Mouse (Mus musculus) liver, adult 2 months (tissue): ENCODE results near the gene Tmem131. TPM values are rescaled to one million over a fixed set of nuclear protein-coding genes. Genes with fewer than 3 reads are reported as not detected.
A peak's percentile ranks its signal among the peaks of the same experiment; 100 is the strongest.

Experiments
- DNase-seq: peaks from one replicate; pipeline ENCODE4 v3.0.0-alpha.2; 2011; ENCODE audit warnings: low read depth, low spot score; ENCODE audit errors: extremely low read depth
- H3K27ac ChIP-seq: fragments of 200-500 bp; replicated peaks from 2 replicates; pipeline ENCODE4 v1.5.1; 2012; ENCODE audit warnings: low read depth, mild to moderate bottlenecking, control low read depth, inconsistent platforms, low read length; ENCODE audit not compliant: insufficient read depth
- H3K27me3 ChIP-seq: fragments of 200-500 bp; 2 replicates; pipeline ENCODE4 v1.6.1; 2012; ENCODE audit warnings: mild to moderate bottlenecking, moderate library complexity, low read length, inconsistent platforms; ENCODE audit not compliant: control insufficient read depth, insufficient read depth
- H3K36me3 ChIP-seq: fragments of 200-500 bp; 2 replicates; pipeline ENCODE4 v1.6.1; 2012; ENCODE audit warnings: low read length, inconsistent platforms; ENCODE audit not compliant: control insufficient read depth, insufficient read depth
- H3K4me1 ChIP-seq: fragments of 200-500 bp; 2 replicates; pipeline ENCODE4 v1.6.1; 2011; ENCODE audit warnings: low read length; ENCODE audit not compliant: control insufficient read depth, insufficient read depth
- H3K4me3 ChIP-seq: fragments of 200-500 bp; 2 replicates; pipeline ENCODE4 v1.5.1; 2011; ENCODE audit warnings: low read depth, mild to moderate bottlenecking, control low read depth, low read length, moderate library complexity; ENCODE audit not compliant: insufficient read depth
- H3K79me2 ChIP-seq: fragments of 200-500 bp; 2 replicates; pipeline ENCODE4 v1.6.1; 2012; ENCODE audit warnings: inconsistent platforms, mild to moderate bottlenecking, low read length, moderate library complexity; ENCODE audit not compliant: control insufficient read depth, insufficient read depth
- H3K9ac ChIP-seq: fragments of 200-500 bp; 2 replicates; pipeline ENCODE4 v1.6.1; 2012; ENCODE audit warnings: low read depth, mild to moderate bottlenecking, control low read depth, inconsistent platforms, low read length
- CTCF ChIP-seq: fragments of 200-500 bp; IDR thresholded peaks from 2 replicates; pipeline ENCODE4 v1.5.1; 2011; ENCODE audit warnings: low read depth, low read length, control low read depth
- POLR2A ChIP-seq: fragments of 200-500 bp; IDR thresholded peaks from 2 replicates; pipeline ENCODE4 v1.6.1; 2011; ENCODE audit warnings: low read length, control low read depth; ENCODE audit not compliant: insufficient read depth; ENCODE audit errors: extremely low read depth
- WGBS: fragments of 180-500 bp; shearing (Covaris S2); methylation state at CpG from one replicate; pipeline ENCODE4 v1.1.7; 2018; 5-methylcytosine and 5-hydroxymethylcytosine counted together
- polyA plus RNA-seq: library from polyadenylated mRNA; depleted of rRNA; stranded (reverse); fragments of >200 nt; gene quantifications from 2 replicates; pipeline ENCODE4 v1.2.3, GENCODE M21; 2012
- total RNA-seq: library from RNA; depleted of rRNA; stranded (reverse); fragments of >200 nt; gene quantifications from 2 replicates; pipeline ENCODE4 v1.2.3, GENCODE M21; 2014

Tmem131 gene
- total and polyA plus RNA-seq, 2 experiments: 6.3 to 10.2 TPM

DNA sequence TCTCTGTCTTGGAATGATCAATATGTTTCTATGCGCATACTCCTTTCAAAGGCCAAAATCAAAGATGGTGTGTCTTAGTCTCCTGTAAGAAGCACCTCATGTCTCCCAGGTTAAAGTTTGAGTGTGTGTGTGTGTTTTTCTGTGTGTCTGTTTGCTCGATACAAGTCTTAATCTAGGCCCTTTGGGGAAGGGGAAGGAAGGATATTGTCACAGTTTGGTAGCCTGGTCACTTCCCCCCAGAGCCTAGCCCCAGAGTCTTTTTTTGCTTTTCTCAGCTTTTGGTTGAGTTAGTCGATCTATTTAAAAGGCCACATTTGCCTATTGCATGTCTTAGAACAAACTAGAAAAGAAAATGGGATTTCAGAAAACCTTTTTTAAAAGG is 3.1 kb downstream of the Tmem131 start:
- 46% methylated on average over 3 of the region's 3 CpGs for WGBS
- no peaks in the 10 kb centered on the region for H3K36me3 ChIP-seq
- peak overlapping the region; percentile 45; the same call in 1 of the 2 replicates for H3K9ac ChIP-seq
- peak; percentile 29 for DNase-seq
- H3K4me1 ChIP-seq: peaks cover 9% of the 10 kb centered on the region
- peak overlapping the region; percentile 17; the same call in 1 of the 2 replicates for H3K27ac ChIP-seq
- no peaks in the 10 kb centered on the region for H3K27me3 ChIP-seq
- TF ChIP-seq CTCF (no peak), POLR2A (no peak)
- H3K79me2 ChIP-seq: peaks cover 14% of the 10 kb centered on the region
- H3K4me3 ChIP-seq: no peak overlapping the region; the same call in 1 of the 2 replicates

DNA sequence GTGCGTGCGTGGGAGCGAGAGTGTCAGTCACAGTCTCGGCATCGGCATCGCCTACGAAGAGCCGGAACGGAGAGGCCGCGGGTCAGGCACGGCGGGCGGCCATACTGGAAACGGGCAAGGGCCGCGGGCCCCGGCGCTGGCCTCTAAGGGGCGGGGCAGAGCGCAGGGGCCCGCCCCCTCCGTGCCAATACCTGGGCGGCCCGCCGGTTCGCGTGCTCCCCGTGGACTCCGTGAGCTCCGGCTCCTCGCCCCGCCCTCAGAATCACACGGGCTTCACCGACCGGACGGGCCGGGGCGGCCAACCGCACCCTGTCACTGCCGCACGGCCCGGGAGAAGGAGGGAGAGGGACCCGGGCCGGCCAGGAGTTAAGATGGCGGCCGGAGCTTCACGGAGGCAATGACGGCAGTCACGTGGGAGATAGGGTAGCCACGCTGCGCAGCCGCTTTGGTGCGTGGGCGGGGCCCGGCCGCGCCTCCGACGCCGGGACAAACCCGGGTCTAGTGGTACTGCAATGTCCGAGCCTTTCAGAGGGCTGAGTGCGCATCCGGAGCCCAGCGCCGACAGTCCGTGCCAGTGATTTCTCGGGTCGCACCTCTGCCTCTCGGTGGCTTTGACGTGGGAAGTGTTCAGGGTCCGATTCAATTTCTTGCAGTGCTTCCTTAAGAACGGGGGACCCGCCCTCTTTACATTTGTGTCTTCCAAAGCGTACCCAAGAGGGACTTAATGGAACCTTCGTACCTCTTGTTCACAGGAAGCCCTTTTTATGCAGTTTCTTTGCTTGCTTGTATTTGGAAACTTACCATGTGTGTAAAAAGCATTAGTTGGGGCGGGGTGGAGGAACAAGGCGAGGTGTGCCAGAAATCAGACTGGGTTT is 3.7 kb downstream of the Tmem131 start:
- H3K27me3 ChIP-seq: no peaks in the 10 kb centered on the region
- H3K79me2 ChIP-seq: peaks cover 14% of the 10 kb centered on the region
- peak overlapping the region; percentile 100 for H3K9ac ChIP-seq
- peak; percentile 77 for DNase-seq
- H3K27ac ChIP-seq: peak overlapping the region; percentile 91
- H3K4me3 ChIP-seq: peak overlapping the region; percentile 99
- under 1% methylated on average over 61 of the region's 79 CpGs for whole genome bisulfite sequencing
- TF ChIP-seq POLR2A (peak; percentile 92), CTCF (no peak)
- peaks cover 10% of the 10 kb centered on the region for H3K4me1 ChIP-seq
- no peaks in the 10 kb centered on the region for H3K36me3 ChIP-seq

DNA sequence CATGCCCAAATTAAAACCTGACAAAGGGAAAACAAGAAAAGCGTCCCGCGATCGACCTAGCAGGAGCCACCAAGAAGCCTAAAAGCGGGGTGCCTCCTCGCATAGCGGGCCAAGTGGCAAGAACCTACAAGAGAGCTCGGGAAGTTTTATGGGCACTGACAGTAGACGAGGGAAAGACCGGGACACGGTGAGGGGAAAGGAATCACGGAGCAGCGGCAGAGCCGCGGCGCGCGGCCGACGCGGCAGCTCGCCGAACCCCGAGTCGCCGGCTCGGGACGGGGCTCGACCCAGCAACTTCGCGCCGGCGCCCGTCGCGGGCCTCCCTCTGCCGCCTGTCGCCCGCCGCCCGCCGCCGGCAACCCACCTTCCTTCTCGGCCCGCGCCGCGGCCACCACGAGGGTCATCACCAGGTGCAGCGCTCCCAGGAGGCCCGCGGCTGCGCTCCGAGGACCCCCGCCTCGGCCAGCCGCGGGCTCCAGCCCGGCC is 4.6 kb downstream of the Tmem131 start:
- no peaks in the 10 kb centered on the region for H3K36me3 ChIP-seq
- under 1% methylated on average over 42 of the region's 59 CpGs for WGBS
- peak overlapping the region; percentile 99 for H3K4me3 ChIP-seq
- peak; percentile 25 for DNase-seq
- no peaks in the 10 kb centered on the region for H3K27me3 ChIP-seq
- H3K9ac ChIP-seq: peak overlapping the region; percentile 100
- peaks cover 20% of the 10 kb centered on the region for H3K79me2 ChIP-seq
- peak overlapping the region; percentile 91 for H3K27ac ChIP-seq
- peaks cover 13% of the 10 kb centered on the region for H3K4me1 ChIP-seq
- no peak for TF ChIP-seq CTCF
- TF ChIP-seq POLR2A: no peak

DNA sequence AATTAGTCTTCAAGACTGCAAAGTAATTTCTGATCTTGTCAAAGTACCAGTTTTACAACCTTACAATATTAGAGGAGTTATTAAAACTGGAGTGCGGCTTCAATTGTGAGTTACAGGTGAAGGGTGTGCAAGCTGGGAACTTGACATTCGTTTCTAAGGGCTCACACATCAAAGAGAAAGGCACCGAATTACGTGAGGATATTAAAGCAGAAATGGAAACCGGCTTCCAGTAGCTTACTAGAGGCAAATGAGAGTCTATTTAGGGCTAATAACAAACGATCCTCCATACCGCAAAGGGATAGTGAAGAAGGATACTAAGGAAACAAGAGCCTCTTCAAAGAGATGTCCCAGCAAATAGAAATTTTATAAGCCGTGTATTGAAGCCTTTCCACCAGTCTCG is 5.1 kb downstream of the Tmem131 start:
- peak; percentile 43 for DNase-seq
- Histone ChIP-seq H3K79me2 (peaks cover 24% of the 10 kb centered on the region), H3K4me3 (peak overlapping the region; percentile 99), H3K27me3 (no peaks in the 10 kb centered on the region), H3K27ac (no peak overlapping the region), H3K4me1 (peaks cover 13% of the 10 kb centered on the region), H3K9ac (peak overlapping the region; percentile 38; the same call in 1 of the 2 replicates), H3K36me3 (no peaks in the 10 kb centered on the region)
- TF ChIP-seq POLR2A: no peak
- TF ChIP-seq CTCF: no peak
- WGBS: 3% methylated on average over 9 of the region's 9 CpGs

DNA sequence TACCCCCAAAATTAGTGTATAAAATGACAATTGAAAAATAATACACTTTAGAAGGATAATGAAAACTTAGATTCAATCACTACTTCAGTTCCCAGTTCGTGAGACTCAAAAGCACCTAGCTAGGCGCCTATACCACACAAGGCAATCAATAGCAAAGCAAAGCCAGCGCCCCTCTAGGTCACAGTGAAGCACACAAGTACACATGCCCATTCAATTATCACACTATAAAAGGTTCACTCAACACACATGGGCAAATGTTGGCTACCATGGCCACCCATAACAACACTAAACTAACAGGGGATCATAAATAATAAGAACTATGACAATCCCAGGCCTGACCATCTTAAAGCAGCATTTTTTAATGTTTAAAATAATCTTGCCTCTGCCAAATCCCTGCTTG is 5.8 kb downstream of the Tmem131 start:
- 21% methylated on average over 3 of the region's 3 CpGs for WGBS
- no peak for DNase-seq
- no peak for TF ChIP-seq POLR2A
- no peak for TF ChIP-seq CTCF
- H3K27me3 ChIP-seq: no peaks in the 10 kb centered on the region
- H3K27ac ChIP-seq: peak overlapping the region; percentile 37; the same call in 1 of the 2 replicates
- H3K4me3 ChIP-seq: no peak overlapping the region
- H3K9ac ChIP-seq: peak overlapping the region; percentile 38; the same call in 1 of the 2 replicates
- peaks cover 25% of the 10 kb centered on the region for H3K79me2 ChIP-seq
- H3K36me3 ChIP-seq: no peaks in the 10 kb centered on the region
- peaks cover 13% of the 10 kb centered on the region for H3K4me1 ChIP-seq

DNA sequence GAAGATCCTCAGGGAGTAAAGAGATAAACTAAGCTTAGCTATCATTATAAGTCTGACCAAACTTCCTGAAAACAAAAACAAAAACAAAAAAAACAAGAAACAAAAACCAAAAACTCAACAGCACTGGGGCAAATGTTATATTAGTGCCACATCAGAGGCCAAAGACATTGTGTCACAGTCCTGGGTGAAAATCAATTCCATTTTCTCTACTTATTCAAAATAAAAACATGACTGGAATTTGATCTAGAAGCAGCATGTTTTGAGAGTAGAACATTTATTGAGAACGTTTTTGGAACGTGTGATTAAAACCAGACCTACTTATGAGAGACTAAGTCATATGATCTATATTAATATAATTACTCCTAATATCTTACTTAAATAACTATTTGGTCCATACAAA is 6.5 kb downstream of the Tmem131 start:
- peak; percentile 74 for DNase-seq
- Histone ChIP-seq H3K4me3 (no peak overlapping the region), H3K27me3 (no peaks in the 10 kb centered on the region), H3K79me2 (peaks cover 30% of the 10 kb centered on the region), H3K9ac (no peak overlapping the region), H3K36me3 (no peaks in the 10 kb centered on the region), H3K27ac (peak overlapping the region; percentile 74; the same call in 1 of the 2 replicates), H3K4me1 (peaks cover 13% of the 10 kb centered on the region)
- TF ChIP-seq POLR2A (no peak), CTCF (no peak)
- WGBS: 19% methylated on average over 2 of the region's 2 CpGs
